Mouse (Mus musculus) lung, adult 2 months (tissue): ENCODE measurements around the gene Ttll5. TPM values are rescaled to one million over a fixed set of nuclear protein-coding genes. Genes with fewer than 3 reads are reported as not detected.

Source experiments
- DNase-seq: peaks from one replicate; pipeline ENCODE4 v3.0.0; 2022
- H3K4me1 ChIP-seq: fragments of 200-500 bp; 2 replicates; pipeline ENCODE4 v1.6.1; 2011; ENCODE audit warnings: low read length; ENCODE audit not compliant: control insufficient read depth, insufficient read depth
- H3K4me3 ChIP-seq: fragments of 200-500 bp; replicated peaks from 2 replicates; pipeline ENCODE3; 2011; ENCODE audit warnings: low read depth, mild to moderate bottlenecking, control low read depth, low read length; ENCODE audit errors: extremely low read depth
- CTCF ChIP-seq: fragments of 200-500 bp; IDR thresholded peaks from 2 replicates; pipeline ENCODE4 v1.5.1; 2011; ENCODE audit warnings: mild to moderate bottlenecking, low read length, control low read depth; ENCODE audit not compliant: insufficient read depth
- POLR2A ChIP-seq: fragments of 200-500 bp; IDR thresholded peaks from 2 replicates; pipeline ENCODE4 v1.6.1; 2011; ENCODE audit warnings: low read depth, mild to moderate bottlenecking, control low read depth, low read length, borderline replicate concordance; ENCODE audit errors: extremely low read depth
- WGBS: fragments of 180-500 bp; shearing (Covaris S2); methylation state at CpG from one replicate; pipeline ENCODE4 v1.1.7; 2018; 5-methylcytosine and 5-hydroxymethylcytosine counted together
- polyA plus RNA-seq: library from polyadenylated mRNA; depleted of rRNA; stranded (reverse); fragments of >200 nt; gene quantifications from 2 replicates; pipeline ENCODE4 v1.2.3, GENCODE M21; 2012; rRNA removed

The Ttll5 gene
- polyA plus RNA-seq, 1 experiment, result 11.7 TPM

DNA sequence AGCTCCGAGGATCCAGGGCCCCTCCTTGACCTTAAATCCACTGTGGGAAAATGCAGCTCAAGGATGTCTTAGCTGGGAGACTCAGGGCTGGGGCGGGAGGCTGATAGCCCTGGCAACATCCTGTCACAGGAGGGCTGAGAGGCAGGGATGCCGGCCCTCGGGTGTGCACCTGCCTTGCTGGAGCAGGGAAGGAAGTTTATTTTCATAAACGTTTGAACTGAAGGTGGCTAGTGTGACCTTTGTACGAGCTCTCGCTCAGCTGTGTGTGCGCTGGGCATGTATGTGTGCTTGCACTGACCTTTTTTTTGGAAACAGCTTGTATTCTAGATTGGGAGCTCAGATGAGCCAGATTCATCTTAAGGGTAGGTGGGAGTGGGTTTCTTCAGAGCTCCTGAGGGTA lies 279.4 kb downstream of the Ttll5 start:
- DNase-seq, result no peak
- H3K4me1 ChIP-seq, result peaks cover 10% of the 10 kb centered on the region
- TF ChIP-seq POLR2A (no peak), CTCF (no peak)
- H3K4me3 ChIP-seq, result no peak overlapping the region
- WGBS, result 27% methylated on average over 8 of the region's 8 CpGs

- no peak for TF ChIP-seq POLR2A
- no peak for TF ChIP-seq CTCF
- 56% methylated on average over 11 of the region's 11 CpGs for WGBS
- H3K4me1 ChIP-seq, result peaks cover 10% of the 10 kb centered on the region
- H3K4me3 ChIP-seq, result no peak overlapping the region
- peak; percentile 29 for DNase-seq
Observed at GRCm38 (mm10) chr12:86104297-86104696, 279.8 kb downstream of the Ttll5 start.

- DNase-seq, result no peak
- H3K4me3 ChIP-seq, result no peak overlapping the region
- WGBS, result 66% methylated on average over 8 of the region's 10 CpGs
- TF ChIP-seq CTCF (no peak), POLR2A (no peak)
- H3K4me1 ChIP-seq, result peaks cover 10% of the 10 kb centered on the region
Observed at GRCm38 (mm10) chr12:86105546-86105945, 281.1 kb downstream of the Ttll5 start.

DNA sequence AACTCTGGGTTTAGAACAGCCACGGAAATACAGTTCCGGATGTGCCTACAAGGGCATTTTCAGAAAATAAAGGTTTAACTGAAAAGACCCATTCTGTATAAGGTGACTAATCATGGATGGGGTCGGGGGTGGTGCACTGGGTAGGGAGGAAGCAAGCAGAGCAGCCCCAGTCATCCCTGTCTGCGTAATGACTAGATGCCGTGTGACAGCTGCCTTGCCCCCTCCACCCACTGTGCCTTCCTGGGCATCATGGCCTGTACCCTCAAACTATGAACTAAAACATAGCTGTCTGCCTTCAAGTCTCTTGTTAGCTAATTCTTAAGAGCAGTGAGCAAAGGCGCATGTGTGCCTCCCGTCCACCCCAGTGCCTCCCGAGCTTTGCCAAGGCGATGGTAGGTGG lies 281.6 kb downstream of the Ttll5 start:
- no peak for DNase-seq
- no peak overlapping the region for H3K4me3 ChIP-seq
- H3K4me1 ChIP-seq, result peaks cover 10% of the 10 kb centered on the region
- WGBS, result 94% methylated on average over 9 of the region's 9 CpGs
- TF ChIP-seq POLR2A (no peak), CTCF (no peak)

DNA sequence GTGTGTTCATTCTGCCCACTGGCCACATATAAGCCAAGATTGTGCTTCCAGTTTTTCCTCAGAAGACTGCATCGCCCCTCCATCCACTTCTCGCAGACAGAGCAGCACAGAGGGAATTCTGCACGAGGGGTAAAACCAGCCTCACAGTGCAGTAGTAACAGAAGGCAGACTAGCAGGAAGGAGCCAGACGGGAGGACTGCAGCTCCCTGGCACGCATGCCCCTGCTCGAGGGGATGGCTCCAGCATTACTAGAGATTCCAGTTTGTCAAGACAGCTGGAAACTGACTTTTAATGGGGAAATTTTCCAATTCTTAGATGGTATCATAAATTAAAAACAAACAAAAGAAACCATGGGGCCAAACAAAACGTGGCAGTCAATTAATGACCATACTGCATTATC lies 283.2 kb downstream of the Ttll5 start:
- peaks cover 10% of the 10 kb centered on the region for H3K4me1 ChIP-seq
- H3K4me3 ChIP-seq, result no peak overlapping the region
- WGBS, result 64% methylated on average over 7 of the region's 7 CpGs
- TF ChIP-seq POLR2A (no peak), CTCF (no peak)
- DNase-seq, result no peak

GRCm38 (mm10) chr12:86109531-86109930 lies 285.1 kb downstream of the Ttll5 start:
- Histone ChIP-seq H3K4me1 (peaks cover 3% of the 10 kb centered on the region; the same call in 1 of the 2 replicates), H3K4me3 (no peak overlapping the region)
- WGBS, result 77% methylated on average over 4 of the region's 4 CpGs
- DNase-seq, result no peak
- TF ChIP-seq POLR2A (no peak), CTCF (no peak)

DNA sequence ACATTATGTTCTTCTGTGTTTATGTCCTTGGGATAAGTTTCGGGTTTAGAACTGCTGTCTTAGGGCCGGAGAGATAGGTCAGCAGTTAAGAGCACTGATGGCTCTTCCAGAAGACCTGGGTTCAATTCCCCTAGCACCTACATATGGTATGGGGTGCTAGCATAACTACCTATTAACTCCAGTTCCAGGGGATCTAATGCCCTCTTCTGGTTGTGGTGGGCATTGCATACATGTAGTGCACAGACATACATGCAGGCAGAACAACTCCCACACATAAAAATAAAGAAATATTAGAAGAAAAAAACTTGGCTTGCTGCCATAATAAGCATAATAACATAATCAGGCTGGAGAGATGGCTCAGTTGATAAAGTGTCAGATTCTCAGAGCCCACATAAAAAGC lies 286.2 kb downstream of the Ttll5 start:
- no peaks in the 10 kb centered on the region for H3K4me1 ChIP-seq
- no peak for DNase-seq
- no peak overlapping the region for H3K4me3 ChIP-seq
- no peak for TF ChIP-seq CTCF
- no peak for TF ChIP-seq POLR2A
- WGBS, result 94% methylated on average over 2 of the region's 2 CpGs

Other genes with a start within 250 kb of the Ttll5 start
- gene Jdp2, start 225.6 kb upstream of the Ttll5 start, polyA plus RNA-seq, result 21.6 and 30.9 TPM in 2 replicates
- 8.7 and 10.5 TPM in 2 replicates for gene Batf, start 138.0 kb upstream of the Ttll5 start, polyA plus RNA-seq
- gene Flvcr2, start 78.1 kb upstream of the Ttll5 start, polyA plus RNA-seq, result 11.6 and 12.7 TPM in 2 replicates
- 26.5 and 35.6 TPM in 2 replicates for gene Erg28, start 109 bp upstream of the Ttll5 start, polyA plus RNA-seq